Mouse (Mus musculus) neural tube, embryonic 15.5 days (tissue): ENCODE data around the gene Arpp21. TPM values are rescaled to one million over a fixed set of nuclear protein-coding genes. Genes with fewer than 3 reads are reported as not detected.

Experiments used
- ATAC-seq: fragments of 200-750 bp; cut with Nextera tagmentation; 2 replicates; pipeline ENCODE4 v1.8.0; 2017; ENCODE audit warnings: mild to moderate bottlenecking, moderate TSS enrichment, moderate library complexity; ENCODE audit not compliant: low FRiP score
- H3K27ac ChIP-seq: fragments of 300-500 bp; sonication (generic); replicated peaks from 2 replicates; pipeline ENCODE4 v1.5.1; 2015; ENCODE audit warnings: mild to moderate bottlenecking, inconsistent platforms
- H3K27me3 ChIP-seq: fragments of 300-500 bp; sonication (generic); replicated peaks from 2 replicates; pipeline ENCODE4 v1.6.1; 2015; ENCODE audit warnings: inconsistent platforms
- H3K36me3 ChIP-seq: fragments of 300-500 bp; sonication (generic); 2 replicates; pipeline ENCODE4 v1.6.1; 2015; ENCODE audit warnings: inconsistent platforms
- H3K4me1 ChIP-seq: fragments of 300-500 bp; sonication (generic); 2 replicates; pipeline ENCODE4 v1.6.1; 2015; ENCODE audit warnings: inconsistent platforms
- H3K4me2 ChIP-seq: fragments of 300-500 bp; sonication (generic); 2 replicates; pipeline ENCODE4 v1.6.1; 2015; ENCODE audit warnings: inconsistent platforms, mild to moderate bottlenecking, moderate library complexity
- H3K4me3 ChIP-seq: fragments of 300-500 bp; sonication (generic); replicated peaks from 2 replicates; pipeline ENCODE4 v1.5.1; 2015; ENCODE audit warnings: mild to moderate bottlenecking, inconsistent platforms
- H3K9ac ChIP-seq: fragments of 300-500 bp; sonication (generic); replicated peaks from 2 replicates; pipeline ENCODE4 v1.6.1; 2015; ENCODE audit warnings: mild to moderate bottlenecking, inconsistent platforms
- H3K9me3 ChIP-seq: fragments of 300-500 bp; sonication (generic); replicated peaks from 2 replicates; pipeline ENCODE4 v1.6.1; 2016; ENCODE audit warnings: inconsistent platforms
- WGBS: fragments of 180-500 bp; shearing (Covaris S2); methylation state at CpG from one replicate; pipeline ENCODE4 v1.1.7; 2015; ENCODE audit warnings: mixed read lengths; 5-methylcytosine and 5-hydroxymethylcytosine counted together
- polyA plus RNA-seq: library from polyadenylated mRNA; unstranded; fragments of >200 nt; fragmentation: Nextera tagmentation; extraction: Ambion mirVana; gene quantifications from 2 replicates; pipeline ENCODE4 v1.2.1, GENCODE M21; 2015

Arpp21 gene
- polyA plus RNA-seq, 1 experiment from 2014 or later, result 50.8 TPM

- Histone ChIP-seq H3K9me3 (no peaks in the 10 kb centered on the region), H3K36me3 (no peaks in the 10 kb centered on the region), H3K27me3 (no peaks in the 10 kb centered on the region), H3K4me2 (no peak overlapping the region), H3K27ac (no peak overlapping the region), H3K9ac (no peak overlapping the region), H3K4me3 (no peak overlapping the region), H3K4me1 (peaks cover 6% of the 10 kb centered on the region; the same call in 1 of the 2 replicates)
- WGBS, result 78% methylated on average over 6 of the region's 6 CpGs
- no peak for ATAC-seq
These were observed 37.4 kb downstream of the Arpp21 start for GRCm38 (mm10) chr9:112198296-112198695.

GRCm38 (mm10) chr9:112194049-112194448 is 41.7 kb downstream of the Arpp21 start:
- H3K4me3 ChIP-seq, result no peak overlapping the region
- H3K4me1 ChIP-seq, result 0 out of 2 replicates have a peak, but pooled peaks cover 8% of the 10 kb centered on the region
- no peaks in the 10 kb centered on the region for H3K36me3 ChIP-seq
- no peaks in the 10 kb centered on the region for H3K27me3 ChIP-seq
- no peak overlapping the region for H3K27ac ChIP-seq
- no peak overlapping the region for H3K4me2 ChIP-seq
- ATAC-seq, result no peak
- no peaks in the 10 kb centered on the region for H3K9me3 ChIP-seq
- no peak overlapping the region for H3K9ac ChIP-seq

DNA sequence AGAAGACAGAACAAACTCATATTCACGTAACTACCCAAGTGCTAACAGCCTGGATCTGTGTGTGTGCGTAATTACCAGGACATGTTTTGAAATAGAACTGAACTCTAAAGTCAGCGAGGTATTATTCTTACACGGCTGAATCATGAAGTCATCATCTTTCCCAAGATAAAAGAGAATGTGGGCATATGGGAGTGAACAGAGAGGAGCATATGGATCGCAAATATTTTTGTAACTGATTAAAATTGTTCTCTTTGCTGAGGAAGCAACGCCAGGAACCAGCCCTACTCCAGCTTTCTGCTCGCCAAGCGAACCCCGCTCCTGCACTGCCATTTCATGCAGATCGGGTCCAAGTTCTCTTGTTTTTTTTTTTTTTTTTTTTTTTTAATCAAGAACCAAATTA is 46.3 kb downstream of the Arpp21 start:
- 67% methylated on average over 10 of the region's 10 CpGs for WGBS
- Histone ChIP-seq H3K4me3 (no peak overlapping the region), H3K4me2 (no peak overlapping the region), H3K9ac (no peak overlapping the region), H3K27me3 (no peaks in the 10 kb centered on the region), H3K4me1 (peaks cover 37% of the 10 kb centered on the region), H3K27ac (0 out of 2 replicates have a peak overlapping the region, but pooled peaks have one; percentile 18), H3K36me3 (no peaks in the 10 kb centered on the region; the same call in 1 of the 2 replicates), H3K9me3 (no peaks in the 10 kb centered on the region)
- no peak for ATAC-seq

DNA sequence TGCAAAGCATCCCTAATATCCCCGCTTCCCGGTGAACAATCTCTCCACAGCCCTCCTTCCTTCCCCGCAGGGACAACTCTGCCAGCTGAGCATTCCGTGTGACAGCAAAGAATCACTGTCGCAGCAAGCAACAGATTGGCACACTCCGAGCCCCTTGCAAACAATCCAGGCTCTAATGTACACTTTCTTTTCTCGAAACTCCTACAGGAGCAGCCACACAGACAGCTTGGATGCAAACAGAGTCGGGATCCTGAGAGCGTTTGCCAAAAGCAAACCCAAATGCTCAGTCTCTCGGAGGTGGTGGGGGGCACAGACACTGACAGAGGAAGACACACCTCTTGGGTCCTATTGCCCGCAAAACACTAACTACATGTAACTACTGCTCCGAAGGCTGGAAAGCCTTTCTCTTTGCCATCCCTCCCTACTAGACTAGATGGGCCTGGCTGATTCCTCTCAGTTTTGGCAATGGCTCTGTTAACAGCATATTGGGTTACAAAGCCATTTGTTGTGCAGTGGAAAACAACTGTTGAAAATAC is 47.3 kb downstream of the Arpp21 start:
- ATAC-seq, result 0 out of 2 replicates have a peak, but pooled peaks have one; percentile 56
- Histone ChIP-seq H3K9me3 (no peaks in the 10 kb centered on the region), H3K9ac (no peak overlapping the region), H3K36me3 (peaks cover 4% of the 10 kb centered on the region; the same call in 1 of the 2 replicates), H3K4me3 (no peak overlapping the region), H3K4me1 (peaks cover 37% of the 10 kb centered on the region), H3K27ac (0 out of 2 replicates have a peak overlapping the region, but pooled peaks have one; percentile 28), H3K4me2 (peak overlapping the region; percentile 29), H3K27me3 (no peaks in the 10 kb centered on the region)
- 35% methylated on average over 12 of the region's 12 CpGs for WGBS

DNA sequence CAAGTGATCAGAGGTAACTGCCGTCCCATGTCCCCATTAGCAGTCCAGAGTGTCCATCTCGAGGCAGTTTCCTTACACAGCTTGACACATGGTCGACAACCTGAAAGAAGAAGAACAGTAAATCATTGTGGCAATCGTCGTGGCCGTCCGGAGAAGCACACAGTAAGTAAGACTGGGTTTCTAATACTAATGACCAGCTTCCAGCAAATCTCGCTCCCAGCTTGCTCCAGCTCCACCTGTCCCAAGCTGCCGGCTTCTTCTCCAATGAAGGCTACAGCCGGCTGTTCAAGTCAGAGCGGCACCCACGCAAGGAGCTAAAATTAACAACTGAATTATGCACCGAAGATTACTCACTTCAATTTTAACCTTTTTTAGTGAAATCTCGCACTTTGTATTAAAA is 48.1 kb downstream of the Arpp21 start:
- H3K36me3 ChIP-seq, result peaks cover 8% of the 10 kb centered on the region; the same call in 1 of the 2 replicates
- 29% methylated on average over 14 of the region's 14 CpGs for WGBS
- H3K4me3 ChIP-seq, result no peak overlapping the region
- H3K9me3 ChIP-seq, result no peaks in the 10 kb centered on the region
- H3K27me3 ChIP-seq, result no peaks in the 10 kb centered on the region
- no peak; the same call in 1 of the 2 replicates for ATAC-seq
- peak overlapping the region; percentile 29; the same call in 1 of the 2 replicates for H3K4me2 ChIP-seq
- peaks cover 37% of the 10 kb centered on the region for H3K4me1 ChIP-seq
- 0 out of 2 replicates have a peak overlapping the region, but pooled peaks have one; percentile 6 for H3K9ac ChIP-seq
- no peak overlapping the region for H3K27ac ChIP-seq

DNA sequence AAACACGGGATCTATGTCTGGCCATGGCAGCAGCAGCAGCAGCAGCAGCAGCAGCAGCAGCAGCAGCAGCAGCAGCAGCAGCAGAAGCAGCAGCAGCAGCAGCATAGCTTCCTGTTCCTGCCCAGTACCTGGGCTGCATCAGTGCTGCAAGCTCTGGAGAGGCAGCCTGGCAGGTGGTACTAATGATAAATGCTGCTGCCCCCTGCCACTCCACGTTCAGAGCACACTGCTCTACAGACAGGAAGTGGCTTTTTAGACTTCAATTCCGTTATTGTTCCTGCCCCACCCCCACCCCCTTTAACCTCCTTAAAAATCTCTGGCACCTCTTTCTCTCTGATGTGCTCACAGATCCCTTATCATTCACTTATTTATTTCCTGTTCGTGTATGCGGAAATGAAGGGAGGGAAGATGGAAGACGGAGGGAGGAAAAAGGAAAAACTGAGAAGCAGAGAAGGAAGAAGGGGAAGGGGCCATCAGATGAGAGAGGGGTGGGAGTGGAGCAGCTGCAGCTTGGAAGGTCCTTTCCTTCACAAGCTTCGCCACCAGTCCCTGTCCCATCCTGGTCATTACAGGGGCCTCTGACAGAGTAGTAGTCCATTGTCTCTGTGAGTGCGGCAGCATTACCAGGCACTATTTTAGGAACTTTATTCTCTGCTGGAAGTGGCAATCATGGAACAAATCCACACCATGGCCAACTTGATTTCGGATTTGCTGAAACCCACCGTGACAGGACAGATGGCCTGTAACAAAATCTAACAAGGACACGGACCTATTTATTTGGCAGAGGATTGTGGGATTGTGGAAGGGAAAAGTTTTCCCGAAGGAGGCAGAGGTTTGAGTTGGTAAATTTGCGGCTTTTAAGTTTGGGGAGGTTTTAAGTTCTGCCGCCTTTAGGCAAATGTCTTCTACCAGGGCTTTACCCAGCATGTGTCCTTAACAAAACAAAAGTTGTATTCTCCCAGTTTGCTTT is 49.1 kb downstream of the Arpp21 start:
- peak overlapping the region; percentile 17; the same call in 1 of the 2 replicates for H3K4me2 ChIP-seq
- no peaks in the 10 kb centered on the region for H3K27me3 ChIP-seq
- H3K4me3 ChIP-seq, result no peak overlapping the region
- ATAC-seq, result no peak
- no peak overlapping the region for H3K9ac ChIP-seq
- peaks cover 8% of the 10 kb centered on the region; the same call in 1 of the 2 replicates for H3K36me3 ChIP-seq
- no peaks in the 10 kb centered on the region for H3K9me3 ChIP-seq
- H3K4me1 ChIP-seq, result peaks cover 37% of the 10 kb centered on the region
- no peak overlapping the region for H3K27ac ChIP-seq
- 14% methylated on average over 14 of the region's 14 CpGs for WGBS

GRCm38 (mm10) chr9:112185746-112186145 is 50.0 kb downstream of the Arpp21 start:
- 66% methylated on average over 10 of the region's 10 CpGs for WGBS
- ATAC-seq, result no peak

GRCm38 (mm10) chr9:112182738-112183137 is 53.0 kb downstream of the Arpp21 start:
- Histone ChIP-seq H3K36me3 (peaks cover 11% of the 10 kb centered on the region; the same call in 1 of the 2 replicates), H3K9me3 (no peaks in the 10 kb centered on the region), H3K27me3 (no peaks in the 10 kb centered on the region), H3K4me2 (no peak overlapping the region), H3K27ac (no peak overlapping the region), H3K4me1 (peaks cover 20% of the 10 kb centered on the region), H3K9ac (no peak overlapping the region), H3K4me3 (no peak overlapping the region)
- ATAC-seq, result no peak
- WGBS, result 63% methylated on average over 3 of the region's 3 CpGs

More at GRCm38 (mm10) chr9:112185746-112186145, 50.0 kb downstream of the Arpp21 start:
- Histone ChIP-seq H3K27me3 (no peaks in the 10 kb centered on the region), H3K27ac (no peak overlapping the region), H3K4me1 (peaks cover 37% of the 10 kb centered on the region), H3K9ac (no peak overlapping the region), H3K36me3 (peaks cover 8% of the 10 kb centered on the region; the same call in 1 of the 2 replicates), H3K4me2 (no peak overlapping the region), H3K9me3 (no peaks in the 10 kb centered on the region), H3K4me3 (no peak overlapping the region)

DNA sequence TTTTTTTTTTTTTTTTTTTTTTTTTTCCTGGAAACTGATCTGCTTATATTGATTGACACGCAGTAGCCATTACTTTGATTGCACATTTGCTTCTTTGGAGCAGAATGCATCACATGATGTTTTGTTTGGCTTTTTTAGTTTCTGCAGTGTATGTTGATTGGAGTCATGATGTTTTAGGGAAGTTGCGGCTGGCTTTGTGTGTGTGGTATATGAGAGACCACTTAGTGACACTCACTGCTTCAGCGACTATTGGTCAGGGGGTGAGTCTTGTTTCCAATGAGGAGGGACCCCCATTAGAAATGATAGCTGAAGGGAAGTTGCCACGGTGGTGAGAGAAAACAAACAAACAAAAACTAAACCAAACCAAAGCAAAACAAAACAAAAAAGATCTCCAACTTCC is 55.7 kb downstream of the Arpp21 start:
- WGBS, result 84% methylated on average over 4 of the region's 4 CpGs
- Histone ChIP-seq H3K27ac (no peak overlapping the region), H3K27me3 (no peaks in the 10 kb centered on the region)

DNA sequence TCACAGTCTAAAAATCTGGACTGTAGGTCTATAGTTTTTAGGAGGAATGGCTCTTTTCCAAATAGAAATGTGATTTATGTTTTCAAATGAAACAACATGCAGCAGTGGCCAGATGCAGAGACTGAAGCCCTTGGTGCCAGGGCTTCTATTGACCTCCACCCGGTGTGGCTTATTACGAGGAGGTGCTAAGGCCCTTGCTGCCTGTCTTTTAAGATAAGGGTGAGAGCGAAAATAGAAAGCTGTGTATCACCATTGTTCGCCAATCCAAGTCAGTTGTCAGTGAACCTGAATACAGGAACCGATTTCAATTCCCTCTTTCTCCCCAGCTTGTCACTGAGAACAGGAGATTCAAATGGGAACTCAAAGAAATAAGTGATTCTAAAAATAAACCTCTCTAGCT is 57.3 kb downstream of the Arpp21 start:
- Histone ChIP-seq H3K9me3 (no peaks in the 10 kb centered on the region), H3K36me3 (peaks cover 10% of the 10 kb centered on the region; the same call in 1 of the 2 replicates), H3K4me2 (no peak overlapping the region), H3K4me3 (no peak overlapping the region), H3K4me1 (peaks cover 12% of the 10 kb centered on the region), H3K9ac (no peak overlapping the region), H3K27ac (no peak overlapping the region), H3K27me3 (no peaks in the 10 kb centered on the region)
- 70% methylated on average over 5 of the region's 5 CpGs for WGBS
- no peak for ATAC-seq

More for the DNA sequence above, 55.7 kb downstream of the Arpp21 start:
- Histone ChIP-seq H3K4me1 (peaks cover 4% of the 10 kb centered on the region; the same call in 1 of the 2 replicates), H3K4me2 (no peak overlapping the region), H3K36me3 (peaks cover 14% of the 10 kb centered on the region; the same call in 1 of the 2 replicates), H3K9me3 (no peaks in the 10 kb centered on the region), H3K9ac (no peak overlapping the region), H3K4me3 (no peak overlapping the region)
- no peak for ATAC-seq

DNA sequence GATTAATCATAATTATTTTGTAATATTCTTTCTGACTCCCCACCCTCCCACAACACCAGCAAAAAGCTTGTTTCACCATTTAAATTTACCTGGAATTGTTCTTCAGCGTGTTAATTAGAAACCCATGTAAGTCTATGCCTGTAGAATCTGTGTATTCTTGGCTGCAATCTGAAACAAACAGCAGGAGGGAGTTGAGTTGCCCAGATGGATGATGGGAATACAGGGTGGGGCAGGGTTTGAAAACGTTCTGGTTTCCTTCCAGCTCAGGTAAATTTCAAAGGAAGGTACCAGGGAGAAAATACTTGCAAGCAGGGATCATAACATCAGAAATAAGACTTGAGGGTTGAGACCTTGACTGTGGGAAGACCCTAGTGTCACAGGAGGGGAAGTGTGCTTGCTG is 58.2 kb downstream of the Arpp21 start:
- Histone ChIP-seq H3K4me1 (peaks cover 12% of the 10 kb centered on the region), H3K36me3 (peaks cover 10% of the 10 kb centered on the region; the same call in 1 of the 2 replicates), H3K4me3 (no peak overlapping the region), H3K4me2 (no peak overlapping the region), H3K9me3 (no peaks in the 10 kb centered on the region), H3K9ac (no peak overlapping the region), H3K27me3 (no peaks in the 10 kb centered on the region), H3K27ac (no peak overlapping the region)
- 69% methylated on average over 2 of the region's 2 CpGs for WGBS
- ATAC-seq, result no peak
